Mouse (Mus musculus) c-Kit-negative CD71-positive TER-119-positive erythroid progenitor cells, embryonic 14.5 days (primary cell): ENCODE measurements at regions not wholly inside any gene's neighbourhood (a gene's known extent, or its start where the extent isn't known, plus 50 kb on each side); places are given as distances from the start of the nearest gene placed in this dataset.

ENCODE experiments used
- DNase-seq: peaks from one replicate; pipeline ENCODE4 v3.0.0-alpha.2; 2013; ENCODE audit warnings: low read depth, low spot score

- no peak for DNase-seq
Observed at GRCm38 (mm10) chr13:107492448-107492847, 470.5 kb upstream of the Kif2a start.

GRCm38 (mm10) chr13:107491423-107491822, 469.5 kb upstream of the Kif2a start:
- no peak for DNase-seq

- DNase-seq: no peak
Observed at GRCm38 (mm10) chr13:107485400-107486017, 463.6 kb upstream of the Kif2a start.

- DNase-seq: no peak
Observed at GRCm38 (mm10) chr13:107484630-107484998, 462.7 kb upstream of the Kif2a start.

GRCm38 (mm10) chr13:107483967-107484629, 462.2 kb upstream of the Kif2a start:
- no peak for DNase-seq

GRCm38 (mm10) chr13:107475166-107475565, 453.2 kb upstream of the Kif2a start:
- no peak for DNase-seq

GRCm38 (mm10) chr13:107469491-107470276, 447.8 kb upstream of the Kif2a start:
- DNase-seq: no peak

GRCm38 (mm10) chr13:107462791-107463190, 440.9 kb upstream of the Kif2a start:
- no peak for DNase-seq

GRCm38 (mm10) chr13:107461048-107461912, 439.4 kb upstream of the Kif2a start:
- no peak for DNase-seq

GRCm38 (mm10) chr13:107458730-107459129, 436.8 kb upstream of the Kif2a start:
- no peak for DNase-seq

- DNase-seq: no peak
Observed at GRCm38 (mm10) chr13:107457270-107457669, 435.3 kb upstream of the Kif2a start.

GRCm38 (mm10) chr13:107456394-107456793, 434.5 kb upstream of the Kif2a start:
- no peak for DNase-seq

- no peak for DNase-seq
Observed at GRCm38 (mm10) chr13:107449598-107450179, 427.8 kb upstream of the Kif2a start.

- DNase-seq: no peak
Observed at GRCm38 (mm10) chr13:107447813-107448212, 425.9 kb upstream of the Kif2a start.

GRCm38 (mm10) chr13:107419363-107420155, 397.6 kb upstream of the Kif2a start:
- no peak for DNase-seq

GRCm38 (mm10) chr13:107410267-107410666, 388.3 kb upstream of the Kif2a start:
- no peak for DNase-seq

- no peak for DNase-seq
Observed at GRCm38 (mm10) chr13:107407674-107408026, 385.7 kb upstream of the Kif2a start.

GRCm38 (mm10) chr13:107406977-107407673, 385.2 kb upstream of the Kif2a start:
- DNase-seq: no peak

- no peak for DNase-seq
Observed at GRCm38 (mm10) chr13:107398621-107399363, 376.9 kb upstream of the Kif2a start.
